Mouse (Mus musculus) neural tube, embryonic 12.5 days (tissue): ENCODE measurements at regions not wholly inside any gene's neighbourhood (a gene's known extent, or its start where the extent isn't known, plus 50 kb on each side); places are given as distances from the start of the nearest gene placed in this dataset.

Experiments
- ATAC-seq: fragments of 200-750 bp; cut with Nextera tagmentation; 2 replicates; pipeline ENCODE4 v1.8.0; 2017; ENCODE audit warnings: low read depth, mild to moderate bottlenecking, moderate TSS enrichment, moderate library complexity; ENCODE audit not compliant: low FRiP score
- H3K27ac ChIP-seq: fragments of 300-500 bp; sonication (generic); 2 replicates; pipeline ENCODE4 v1.5.1; 2016
- H3K27me3 ChIP-seq: fragments of 300-500 bp; sonication (generic); replicated peaks from 2 replicates; pipeline ENCODE4 v1.6.1; 2016; ENCODE audit warnings: mild to moderate bottlenecking
- H3K36me3 ChIP-seq: fragments of 300-500 bp; sonication (generic); 2 replicates; pipeline ENCODE4 v1.6.1; 2016; ENCODE audit warnings: mild to moderate bottlenecking
- H3K4me1 ChIP-seq: fragments of 300-500 bp; sonication (generic); 2 replicates; pipeline ENCODE4 v1.6.1; 2016
- H3K4me2 ChIP-seq: fragments of 300-500 bp; sonication (generic); replicated peaks from 2 replicates; pipeline ENCODE4 v1.6.1; 2016; ENCODE audit warnings: mild to moderate bottlenecking
- H3K4me3 ChIP-seq: fragments of 300-500 bp; sonication (generic); 2 replicates; pipeline ENCODE4 v1.5.1; 2016
- H3K9ac ChIP-seq: fragments of 300-500 bp; sonication (generic); 2 replicates; pipeline ENCODE4 v1.6.1; 2016; ENCODE audit warnings: mild to moderate bottlenecking
- H3K9me3 ChIP-seq: fragments of 300-500 bp; sonication (generic); 2 replicates; pipeline ENCODE4 v1.6.1; 2016; ENCODE audit warnings: mild to moderate bottlenecking
- WGBS: fragments of 180-500 bp; shearing (Covaris S2); methylation state at CpG from one replicate; pipeline ENCODE4 v1.1.7; 2016; 5-methylcytosine and 5-hydroxymethylcytosine counted together

- Histone ChIP-seq H3K36me3 (no peaks in the 10 kb centered on the region), H3K9me3 (no peaks in the 10 kb centered on the region), H3K27me3 (no peaks in the 10 kb centered on the region), H3K27ac (no peak overlapping the region), H3K4me1 (no peaks in the 10 kb centered on the region), H3K9ac (no peak overlapping the region), H3K4me3 (no peak overlapping the region), H3K4me2 (no peak overlapping the region)
- ATAC-seq = no peak
- WGBS = 89% methylated on average over 2 of the region's 2 CpGs
Measured at GRCm38 (mm10) chr1:57032407-57032806, 54.0 kb upstream of the Satb2 start.

GRCm38 (mm10) chr1:57033244-57033643 is 54.8 kb upstream of the Satb2 start:
- Histone ChIP-seq H3K9me3 (no peaks in the 10 kb centered on the region), H3K4me2 (no peak overlapping the region), H3K4me3 (no peak overlapping the region), H3K9ac (no peak overlapping the region), H3K36me3 (no peaks in the 10 kb centered on the region), H3K4me1 (no peaks in the 10 kb centered on the region), H3K27ac (no peak overlapping the region), H3K27me3 (no peaks in the 10 kb centered on the region)
- WGBS = 90% methylated on average over 2 of the region's 2 CpGs
- no peak for ATAC-seq

- no peaks in the 10 kb centered on the region for H3K9me3 ChIP-seq
- no peak overlapping the region for H3K4me2 ChIP-seq
- H3K4me3 ChIP-seq = no peak overlapping the region
- no peaks in the 10 kb centered on the region for H3K36me3 ChIP-seq
- H3K27me3 ChIP-seq = no peaks in the 10 kb centered on the region
- H3K27ac ChIP-seq = no peak overlapping the region
- no peak for ATAC-seq
- no peaks in the 10 kb centered on the region for H3K4me1 ChIP-seq
- 87% methylated on average over 6 of the region's 6 CpGs for WGBS
- no peak overlapping the region for H3K9ac ChIP-seq
Measured at GRCm38 (mm10) chr1:57034411-57034810, 56.0 kb upstream of the Satb2 start.

- 68% methylated on average over 3 of the region's 3 CpGs for WGBS
- ATAC-seq = no peak
- no peak overlapping the region for H3K9ac ChIP-seq
- no peaks in the 10 kb centered on the region for H3K27me3 ChIP-seq
- H3K36me3 ChIP-seq = no peaks in the 10 kb centered on the region
- H3K27ac ChIP-seq = no peak overlapping the region
- no peak overlapping the region for H3K4me2 ChIP-seq
- no peaks in the 10 kb centered on the region for H3K4me1 ChIP-seq
- H3K4me3 ChIP-seq = no peak overlapping the region
- no peaks in the 10 kb centered on the region for H3K9me3 ChIP-seq
Measured at GRCm38 (mm10) chr1:57036382-57036781, 57.9 kb upstream of the Satb2 start.

DNA sequence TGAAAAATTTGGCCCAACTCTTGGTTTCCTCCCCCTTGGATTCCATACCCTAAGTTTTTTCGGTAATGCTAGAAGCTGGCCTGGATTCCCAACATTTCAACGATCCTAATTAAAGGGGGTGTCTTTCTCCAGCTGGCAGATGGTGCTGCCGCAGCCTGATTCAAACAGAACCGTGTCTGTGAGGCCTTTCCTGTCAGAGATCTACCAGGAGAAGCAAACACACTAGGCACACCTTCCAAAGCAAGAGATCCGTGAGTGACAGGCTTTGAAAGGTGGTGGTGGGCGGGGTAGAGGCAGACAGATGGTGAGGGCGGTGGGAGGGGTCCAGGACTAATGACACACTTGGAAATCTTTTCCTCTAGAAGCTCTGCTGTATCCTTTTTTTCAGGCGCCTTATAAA is 61.8 kb upstream of the Satb2 start:
- Histone ChIP-seq H3K9ac (no peak overlapping the region), H3K9me3 (no peaks in the 10 kb centered on the region), H3K27ac (no peak overlapping the region), H3K27me3 (no peaks in the 10 kb centered on the region), H3K36me3 (no peaks in the 10 kb centered on the region), H3K4me2 (no peak overlapping the region), H3K4me3 (no peak overlapping the region), H3K4me1 (no peaks in the 10 kb centered on the region)
- no peak for ATAC-seq
- whole genome bisulfite sequencing = 55% methylated on average over 8 of the region's 8 CpGs

DNA sequence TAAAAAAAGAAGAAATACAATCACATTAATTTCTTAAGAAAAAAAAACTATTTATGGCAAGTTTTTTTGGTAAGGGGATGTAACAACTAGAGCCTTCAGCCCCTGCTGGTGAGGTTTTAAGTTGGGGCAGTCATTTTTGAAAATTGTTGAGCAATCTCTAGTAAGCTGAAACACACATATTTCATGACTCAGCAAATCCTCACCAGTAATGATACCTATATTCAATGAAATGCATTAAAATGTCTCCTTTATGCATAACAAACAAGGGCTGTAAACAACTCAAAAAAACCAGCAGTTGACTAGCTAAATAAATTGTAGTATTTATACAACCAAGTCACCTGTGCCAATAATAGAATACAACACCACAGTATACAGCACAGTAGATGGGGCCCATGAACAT is 63.1 kb upstream of the Satb2 start:
- no peak overlapping the region for H3K9ac ChIP-seq
- H3K36me3 ChIP-seq = no peaks in the 10 kb centered on the region
- H3K4me1 ChIP-seq = no peaks in the 10 kb centered on the region
- H3K4me3 ChIP-seq = no peak overlapping the region
- H3K27ac ChIP-seq = no peak overlapping the region
- H3K27me3 ChIP-seq = no peaks in the 10 kb centered on the region
- no peaks in the 10 kb centered on the region for H3K9me3 ChIP-seq
- H3K4me2 ChIP-seq = no peak overlapping the region
- no peak for ATAC-seq

DNA sequence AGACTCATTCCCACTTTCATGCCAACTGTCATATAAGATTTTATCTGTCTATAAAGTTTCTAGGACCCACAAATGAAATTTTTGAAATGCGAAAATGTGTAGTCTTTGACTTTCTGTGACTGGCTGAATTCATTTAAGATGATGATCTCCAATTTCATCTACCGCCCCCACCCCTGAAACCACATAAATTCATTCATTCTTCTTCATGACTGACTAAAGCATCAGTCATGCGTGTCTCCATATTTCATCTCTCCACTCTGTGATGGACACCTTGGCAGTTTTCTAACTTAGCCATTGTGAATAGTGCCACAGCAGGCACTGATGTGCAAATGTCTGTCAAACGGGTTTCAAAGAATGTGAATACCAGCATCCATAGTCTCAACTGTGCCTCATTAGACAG is 75.4 kb upstream of the Satb2 start:
- no peak overlapping the region for H3K4me3 ChIP-seq
- no peaks in the 10 kb centered on the region for H3K27me3 ChIP-seq
- H3K36me3 ChIP-seq = no peaks in the 10 kb centered on the region
- no peaks in the 10 kb centered on the region for H3K4me1 ChIP-seq
- no peak overlapping the region for H3K4me2 ChIP-seq
- no peak for ATAC-seq
- no peak overlapping the region for H3K9ac ChIP-seq
- no peaks in the 10 kb centered on the region for H3K9me3 ChIP-seq
- WGBS = 83% methylated on average over 4 of the region's 4 CpGs
- no peak overlapping the region for H3K27ac ChIP-seq

GRCm38 (mm10) chr1:57055976-57056375 is 77.5 kb upstream of the Satb2 start:
- Histone ChIP-seq H3K9me3 (no peaks in the 10 kb centered on the region), H3K4me1 (no peaks in the 10 kb centered on the region), H3K36me3 (no peaks in the 10 kb centered on the region), H3K4me2 (no peak overlapping the region), H3K9ac (no peak overlapping the region), H3K4me3 (no peak overlapping the region), H3K27ac (no peak overlapping the region), H3K27me3 (no peaks in the 10 kb centered on the region)
- no peak for ATAC-seq
- WGBS = 86% methylated on average over 9 of the region's 9 CpGs

DNA sequence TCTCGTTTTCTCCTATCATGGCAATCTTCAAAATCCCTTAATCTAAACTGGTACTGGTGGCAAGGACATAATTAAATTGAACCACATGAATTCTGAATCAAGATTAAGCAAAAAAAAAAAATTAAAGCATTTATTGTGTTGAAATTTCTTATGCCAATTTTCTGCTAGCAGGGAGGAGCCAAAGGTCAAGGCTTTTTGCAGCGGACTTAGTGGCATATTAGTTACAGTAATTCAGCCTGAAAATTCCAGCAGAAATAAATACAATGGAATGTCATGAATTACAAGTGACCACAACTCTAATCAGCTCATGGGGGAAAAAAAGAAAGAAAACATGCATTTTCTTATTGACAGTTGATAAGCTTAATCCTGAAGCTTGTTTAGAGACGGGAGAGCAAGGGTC is 80.8 kb upstream of the Satb2 start:
- Histone ChIP-seq H3K27me3 (no peaks in the 10 kb centered on the region), H3K9ac (no peak overlapping the region), H3K4me1 (no peaks in the 10 kb centered on the region), H3K27ac (no peak overlapping the region), H3K4me3 (no peak overlapping the region), H3K4me2 (no peak overlapping the region), H3K9me3 (no peaks in the 10 kb centered on the region), H3K36me3 (no peaks in the 10 kb centered on the region)
- WGBS = 56% methylated on average over 3 of the region's 3 CpGs
- ATAC-seq = no peak

GRCm38 (mm10) chr1:57075221-57075620 is 96.8 kb upstream of the Satb2 start:
- H3K9me3 ChIP-seq = no peaks in the 10 kb centered on the region
- no peak overlapping the region for H3K9ac ChIP-seq
- no peak overlapping the region for H3K27ac ChIP-seq
- H3K36me3 ChIP-seq = no peaks in the 10 kb centered on the region
- no peak for ATAC-seq
- WGBS = 79% methylated on average over 3 of the region's 3 CpGs
- no peak overlapping the region for H3K4me3 ChIP-seq
- H3K27me3 ChIP-seq = no peaks in the 10 kb centered on the region
- H3K4me1 ChIP-seq = no peaks in the 10 kb centered on the region
- H3K4me2 ChIP-seq = no peak overlapping the region

GRCm38 (mm10) chr1:57076696-57077095 is 98.2 kb upstream of the Satb2 start:
- H3K9me3 ChIP-seq = no peaks in the 10 kb centered on the region
- WGBS = 75% methylated on average over 8 of the region's 8 CpGs

DNA sequence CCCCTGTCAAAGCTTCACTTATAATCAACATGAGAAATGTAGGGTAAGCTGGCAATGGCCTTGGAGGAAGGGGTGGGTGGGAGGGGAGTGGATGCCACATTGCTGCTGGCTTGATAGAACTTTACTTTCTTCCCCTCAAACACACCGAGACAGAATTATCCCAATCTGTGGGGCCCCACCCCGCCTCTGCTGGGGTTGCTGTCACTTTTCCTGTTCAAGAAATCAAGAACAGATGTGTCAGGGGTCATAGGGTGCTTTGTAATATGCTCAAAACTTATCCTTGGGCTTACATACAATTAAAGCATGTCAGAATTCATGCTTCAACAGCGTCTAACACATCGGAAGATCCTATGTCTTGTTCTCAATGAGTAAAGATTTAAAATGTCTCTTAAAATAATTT is 101.9 kb upstream of the Satb2 start:
- WGBS = 65% methylated on average over 4 of the region's 4 CpGs
- Histone ChIP-seq H3K27ac (no peak overlapping the region), H3K9me3 (no peaks in the 10 kb centered on the region), H3K4me1 (peaks cover 4% of the 10 kb centered on the region; the same call in 1 of the 2 replicates), H3K4me3 (no peak overlapping the region), H3K9ac (no peak overlapping the region), H3K36me3 (no peaks in the 10 kb centered on the region), H3K27me3 (no peaks in the 10 kb centered on the region), H3K4me2 (no peak overlapping the region)
- ATAC-seq = no peak

More at GRCm38 (mm10) chr1:57076696-57077095, 98.2 kb upstream of the Satb2 start:
- Histone ChIP-seq H3K27me3 (no peaks in the 10 kb centered on the region), H3K4me3 (no peak overlapping the region), H3K4me1 (no peaks in the 10 kb centered on the region), H3K9ac (no peak overlapping the region), H3K27ac (no peak overlapping the region), H3K36me3 (no peaks in the 10 kb centered on the region), H3K4me2 (no peak overlapping the region)
- no peak for ATAC-seq

- no peak overlapping the region for H3K27ac ChIP-seq
- no peaks in the 10 kb centered on the region for H3K9me3 ChIP-seq
- 27% methylated on average over 17 of the region's 17 CpGs for WGBS
- peak; percentile 52; the same call in 1 of the 2 replicates for ATAC-seq
- peaks cover 4% of the 10 kb centered on the region; the same call in 1 of the 2 replicates for H3K4me1 ChIP-seq
- H3K27me3 ChIP-seq = no peaks in the 10 kb centered on the region
- H3K36me3 ChIP-seq = no peaks in the 10 kb centered on the region
- H3K4me3 ChIP-seq = no peak overlapping the region
- 0 out of 2 replicates have a peak overlapping the region, but pooled peaks have one; percentile 21 for H3K9ac ChIP-seq
- H3K4me2 ChIP-seq = peak overlapping the region; percentile 49
Measured at GRCm38 (mm10) chr1:57083134-57083533, 104.7 kb upstream of the Satb2 start.
